Mouse (Mus musculus): ENCODE results near the gene Hdhd3. TPM values are rescaled to one million over a fixed set of nuclear protein-coding genes. Genes with fewer than 3 reads are reported as not detected.

Hdhd3 gene
- 0.40 TPM for polyA plus RNA-seq (2014; fragmentation: Illumina TruSeq; extraction: RNeasy Lipid Tissue Mini Kit (QIAGEN cat#74804); ENCODE audit: low read depth, low replicate concordance)

GRCm38 (mm10) chr4:62503374-62503970 is at the start of gene Hdhd3:
TSS of gene Hdhd3 (minus strand) at chr4:62503467.

DNA sequence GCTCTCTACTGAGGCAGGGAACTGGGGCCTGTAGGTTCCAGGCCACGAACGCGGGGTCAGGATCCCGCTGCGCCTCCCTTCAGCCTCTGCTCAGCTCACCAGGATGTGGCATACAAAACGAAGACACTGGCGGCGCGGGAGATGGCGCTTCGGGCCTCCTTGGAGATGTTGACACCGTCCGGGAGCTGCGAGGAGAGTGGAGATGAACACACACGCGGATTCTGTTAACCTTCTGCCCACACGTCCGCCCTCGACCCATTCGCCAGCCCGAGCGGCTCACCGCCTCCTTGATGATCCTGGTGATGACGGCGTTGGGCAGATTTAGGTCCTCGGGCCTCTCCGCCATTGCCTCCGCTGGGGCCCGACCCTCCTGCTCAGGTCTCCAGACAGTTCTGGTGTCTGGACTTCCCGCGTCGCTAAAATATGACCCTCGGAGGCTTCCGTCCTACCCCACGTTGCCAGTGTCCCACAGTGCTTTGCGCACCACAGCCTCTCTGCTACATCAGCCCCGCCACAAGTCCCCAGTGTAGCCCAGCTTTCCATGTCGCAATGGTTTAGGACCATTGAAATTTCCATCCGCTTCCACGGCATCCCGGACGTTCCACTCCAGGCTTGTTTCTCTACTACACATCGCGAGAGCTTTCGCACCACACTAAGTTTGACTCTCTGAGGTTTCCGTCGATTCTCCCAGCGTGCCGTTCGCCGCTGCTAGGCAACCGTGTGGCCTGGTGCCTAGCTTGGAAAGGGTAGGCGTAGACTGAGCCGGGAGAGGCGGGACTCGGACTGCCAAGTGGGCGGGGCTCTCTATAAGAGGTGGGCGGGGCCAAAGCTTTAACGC is 21.6 kb upstream of the Hdhd3 start, which contains the start of the genes Pole3 and 4933430I17Rik:
Gene Pole3, minus strand, starts transcription at position 418 of the 838 bp plus-strand sequence.
Gene 4933430I17Rik, plus strand, starts transcription at position 719 of the 838 bp plus-strand sequence.

DNA sequence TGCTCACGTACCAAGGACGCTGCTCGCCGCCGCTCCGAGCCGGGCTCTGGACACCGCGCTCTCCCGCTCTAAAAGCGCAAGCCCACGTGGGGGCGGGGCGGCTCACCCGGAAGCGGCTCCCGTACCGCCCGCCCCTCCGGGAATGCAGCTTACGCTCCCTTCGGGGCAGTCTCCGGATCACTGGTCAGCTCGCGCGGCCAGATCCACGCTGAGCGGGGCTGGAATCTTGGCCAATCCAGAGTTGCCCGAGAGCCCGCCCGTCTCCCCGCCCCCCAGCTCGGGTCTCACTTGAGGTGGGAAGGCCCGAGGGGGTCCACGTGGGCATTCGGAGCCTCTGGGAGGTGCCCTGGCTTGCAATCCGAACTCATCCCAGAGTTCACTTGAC is 16.6 kb upstream of the Hdhd3 start, which contains the start of gene Alad:
Gene Alad, minus strand, starts transcription at position 70 of the 385 bp plus-strand sequence.

DNA sequence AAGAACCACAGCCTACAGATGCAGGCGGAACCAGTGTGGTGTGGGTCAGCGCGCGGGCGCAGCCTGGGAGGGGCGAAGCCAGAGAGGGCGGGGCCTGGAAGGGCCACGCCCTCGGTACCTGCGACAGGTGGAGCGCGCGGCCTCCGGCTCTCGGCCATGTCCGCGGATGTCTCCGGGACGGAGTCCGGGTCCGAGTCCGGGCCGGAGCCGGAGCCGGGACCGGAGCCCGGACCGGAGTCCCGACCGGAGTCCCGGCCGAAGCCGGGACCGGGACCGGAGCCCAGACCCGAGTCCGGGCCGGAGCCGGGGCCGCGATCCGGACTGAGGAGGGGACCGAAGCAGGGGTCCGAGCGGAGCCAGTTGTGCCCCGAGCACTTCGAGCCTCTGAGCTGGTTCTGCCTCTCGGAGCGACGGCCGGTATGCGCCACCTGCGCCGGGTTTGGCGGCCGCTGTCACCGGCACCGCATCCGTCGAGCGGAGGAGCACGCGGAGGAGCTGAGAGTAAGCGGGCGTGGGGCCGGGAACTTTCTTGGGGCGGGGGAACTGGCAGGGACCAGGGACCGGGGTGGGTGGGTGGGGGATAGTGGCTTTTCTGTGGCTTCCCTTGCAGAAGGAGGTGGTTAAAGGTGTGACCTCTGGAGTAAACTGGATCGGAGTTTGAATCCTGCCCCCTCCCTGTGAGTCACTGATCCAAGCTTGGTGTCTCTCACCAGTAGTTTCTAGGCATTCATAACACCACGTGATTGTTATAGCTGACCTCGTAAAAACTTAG is 23.1 kb downstream of the Hdhd3 start, which contains the start of gene Bspry:
Gene Bspry, plus strand, starts transcription at position 117 of the 772 bp plus-strand sequence.

GRCm38 (mm10) chr4:62470598-62471051 is 32.6 kb downstream of the Hdhd3 start, which contains the start of gene Wdr31:
TSS of gene Wdr31 (minus strand) at chr4:62470896.

Other genes with a start within 250 kb of the Hdhd3 start
- 17.7 TPM for gene Slc31a2, start 240.9 kb downstream of the Hdhd3 start, polyA plus RNA-seq (2014; fragmentation: Illumina TruSeq; extraction: RNeasy Lipid Tissue Mini Kit (QIAGEN cat#74804); ENCODE audit: low read depth, low replicate concordance)
- 18.9 TPM for gene Fkbp15, start 142.9 kb downstream of the Hdhd3 start, polyA plus RNA-seq (2014; fragmentation: Illumina TruSeq; extraction: RNeasy Lipid Tissue Mini Kit (QIAGEN cat#74804); ENCODE audit: low read depth, low replicate concordance)
- 232 TPM for gene Slc31a1, start 142.7 kb downstream of the Hdhd3 start, polyA plus RNA-seq (2014; fragmentation: Illumina TruSeq; extraction: RNeasy Lipid Tissue Mini Kit (QIAGEN cat#74804); ENCODE audit: low read depth, low replicate concordance)
- gene Cdc26, start 94.8 kb downstream of the Hdhd3 start, polyA plus RNA-seq (2014; fragmentation: Illumina TruSeq; extraction: RNeasy Lipid Tissue Mini Kit (QIAGEN cat#74804); ENCODE audit: low read depth, low replicate concordance): 56.6 TPM
- gene Prpf4, start 94.7 kb downstream of the Hdhd3 start, polyA plus RNA-seq (2014; fragmentation: Illumina TruSeq; extraction: RNeasy Lipid Tissue Mini Kit (QIAGEN cat#74804); ENCODE audit: low read depth, low replicate concordance): 10.6 TPM
- 4.2 TPM for gene Rnf183, start 68.2 kb downstream of the Hdhd3 start, polyA plus RNA-seq (2014; fragmentation: Illumina TruSeq; extraction: RNeasy Lipid Tissue Mini Kit (QIAGEN cat#74804); ENCODE audit: low read depth, low replicate concordance)
- gene Wdr31, start 32.6 kb downstream of the Hdhd3 start, polyA plus RNA-seq (2014; fragmentation: Illumina TruSeq; extraction: RNeasy Lipid Tissue Mini Kit (QIAGEN cat#74804); ENCODE audit: low read depth, low replicate concordance): 6.2 TPM
- 3.4 TPM for gene Bspry, start 23.4 kb downstream of the Hdhd3 start, polyA plus RNA-seq (2014; fragmentation: Illumina TruSeq; extraction: RNeasy Lipid Tissue Mini Kit (QIAGEN cat#74804); ENCODE audit: low read depth, low replicate concordance)
- gene Alad, start 16.5 kb upstream of the Hdhd3 start, polyA plus RNA-seq (2014; fragmentation: Illumina TruSeq; extraction: RNeasy Lipid Tissue Mini Kit (QIAGEN cat#74804); ENCODE audit: low read depth, low replicate concordance): 0.93 TPM
- gene Pole3, start 21.6 kb upstream of the Hdhd3 start, polyA plus RNA-seq (2014; fragmentation: Illumina TruSeq; extraction: RNeasy Lipid Tissue Mini Kit (QIAGEN cat#74804); ENCODE audit: low read depth, low replicate concordance): 47.1 TPM
- not detected for gene 4933430I17Rik, start 21.9 kb upstream of the Hdhd3 start, polyA plus RNA-seq (2014; fragmentation: Illumina TruSeq; extraction: RNeasy Lipid Tissue Mini Kit (QIAGEN cat#74804); ENCODE audit: low read depth, low replicate concordance)
- 2.6 TPM for gene Rgs3, start 56.4 kb upstream of the Hdhd3 start, polyA plus RNA-seq (2014; fragmentation: Illumina TruSeq; extraction: RNeasy Lipid Tissue Mini Kit (QIAGEN cat#74804); ENCODE audit: low read depth, low replicate concordance)

All from kidney, adult 10 weeks (tissue).